Mouse (Mus musculus) brain, embryonic 14.5 days (tissue): ENCODE results near the gene Vmac.

Experiments used
- CTCF ChIP-seq: fragments of 200-500 bp; IDR thresholded peaks from 2 replicates; pipeline ENCODE4 v1.5.1; 2012; ENCODE audit warnings: inconsistent platforms, mild to moderate bottlenecking, moderate library complexity, borderline replicate concordance; ENCODE audit not compliant: insufficient read depth, insufficient read length; ENCODE audit errors: extremely low read depth
- POLR2A ChIP-seq: fragments of 200-500 bp; IDR thresholded peaks from 2 replicates; pipeline ENCODE4 v1.6.1; 2012; ENCODE audit warnings: mild to moderate bottlenecking, inconsistent platforms, borderline replicate concordance; ENCODE audit not compliant: poor library complexity, insufficient read depth, insufficient read length, severe bottlenecking; ENCODE audit errors: extremely low read depth

- TF ChIP-seq POLR2A (no peak), CTCF (no peak)
Observed at GRCm38 (mm10) chr17:56682880-56683279, 34.9 kb downstream of the Vmac start.
